Mouse (Mus musculus): ENCODE measurements around the gene Cdkal1.

DNA sequence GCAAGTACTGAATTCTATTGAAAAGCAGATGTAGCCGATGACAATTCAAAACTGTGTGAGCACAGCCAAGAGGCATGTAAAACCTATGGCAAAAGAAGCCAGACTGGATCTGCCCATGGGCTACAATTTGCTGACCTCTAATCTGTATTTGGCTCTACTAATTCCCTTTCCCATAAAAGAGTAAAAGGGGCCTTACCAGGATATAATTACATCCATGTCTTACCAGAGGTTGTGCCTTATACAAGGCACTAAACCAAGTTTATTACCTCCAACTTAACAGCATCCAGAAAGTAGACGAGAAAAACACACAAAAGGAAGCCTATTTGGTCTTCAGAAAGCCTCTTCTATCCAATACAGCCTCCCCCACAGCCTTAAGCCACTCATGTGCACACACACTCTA is 213.2 kb downstream of the Cdkal1 start:
- TF ChIP-seq POLR2A (IDR thresholded peaks at IDR 0.05; ENCODE audit: low read depth, low read length), result no peak
- TF ChIP-seq CTCF (conservative IDR thresholded peaks at IDR 0.05; ENCODE audit: insufficient read depth, insufficient read length, low read depth, low read length), result no peak
